Mouse (Mus musculus) stomach, embryonic 14.5 days (tissue): ENCODE measurements at regions not wholly inside any gene's neighbourhood (a gene's known extent, or its start where the extent isn't known, plus 50 kb on each side); places are given as distances from the start of the nearest gene placed in this dataset.

Experiments used
- ATAC-seq: fragments of 200-750 bp; cut with Nextera tagmentation; 2 replicates; pipeline ENCODE4 v1.8.0; 2017; ENCODE audit warnings: low read depth, moderate TSS enrichment; ENCODE audit not compliant: insufficient number of reproducible peaks, insufficient read depth, low FRiP score
- H3K27ac ChIP-seq: fragments of 300-500 bp; sonication (generic); 2 replicates; pipeline ENCODE4 v1.5.1; 2014; ENCODE audit warnings: mild to moderate bottlenecking, low read length, moderate library complexity, mixed read lengths
- H3K27me3 ChIP-seq: fragments of 300-500 bp; sonication (generic); 2 replicates; pipeline ENCODE4 v1.6.1; 2014; ENCODE audit warnings: low read length, control low read depth, mixed read lengths; ENCODE audit not compliant: control insufficient read depth, insufficient read depth
- H3K36me3 ChIP-seq: fragments of 300-500 bp; sonication (generic); 2 replicates; pipeline ENCODE4 v1.6.1; 2014; ENCODE audit warnings: mild to moderate bottlenecking, control low read depth, low read length, moderate library complexity, mixed read lengths; ENCODE audit not compliant: control insufficient read depth, insufficient read depth
- H3K4me1 ChIP-seq: fragments of 300-500 bp; sonication (generic); 2 replicates; pipeline ENCODE4 v1.6.1; 2014; ENCODE audit warnings: low read length, control low read depth, mixed read lengths; ENCODE audit not compliant: control insufficient read depth, insufficient read depth
- H3K4me2 ChIP-seq: fragments of 300-500 bp; sonication (generic); replicated peaks from 2 replicates; pipeline ENCODE4 v1.6.1; 2014; ENCODE audit warnings: low read depth, low read length, control low read depth
- H3K4me3 ChIP-seq: fragments of 300-500 bp; sonication (generic); 2 replicates; pipeline ENCODE4 v1.5.1; 2014; ENCODE audit warnings: low read depth, low read length, control low read depth
- H3K9ac ChIP-seq: fragments of 300-500 bp; sonication (generic); replicated peaks from 2 replicates; pipeline ENCODE4 v1.6.1; 2014; ENCODE audit warnings: low read depth, mild to moderate bottlenecking, control low read depth, low read length, moderate library complexity, mixed read lengths
- H3K9me3 ChIP-seq: fragments of 300-500 bp; sonication (generic); 2 replicates; pipeline ENCODE4 v1.6.1; 2016; ENCODE audit warnings: low read depth, low read length, control low read depth; ENCODE audit not compliant: control insufficient read depth
- WGBS: fragments of 180-500 bp; shearing (Covaris S2); extraction: QIAGEN DNeasy Blood & Tissue Kit; methylation state at CpG from one replicate; pipeline ENCODE4 v1.1.7; 2014; 5-methylcytosine and 5-hydroxymethylcytosine counted together

DNA sequence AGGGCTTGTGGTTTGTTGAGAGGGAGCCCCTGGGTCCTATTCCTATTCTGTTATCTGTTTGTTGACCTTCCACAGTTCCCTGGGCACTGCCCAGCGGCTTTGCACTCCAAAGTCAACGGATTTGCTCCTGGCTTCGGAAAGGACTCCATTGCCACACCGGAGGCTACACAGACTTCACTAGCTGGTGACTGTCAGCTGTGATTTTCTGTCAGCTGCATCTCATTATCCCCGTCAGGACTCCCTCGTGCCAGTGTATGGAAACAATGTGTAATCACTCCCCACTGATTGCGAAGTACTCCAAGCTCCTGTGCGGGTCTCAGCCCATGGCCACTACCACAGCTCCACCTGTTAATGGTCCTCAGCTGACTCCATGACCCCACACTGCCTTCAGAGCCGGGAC is 99.0 kb upstream of the Maf start:
- no peak overlapping the region for H3K4me2 ChIP-seq
- H3K9me3 ChIP-seq, result no peaks in the 10 kb centered on the region
- 63% methylated on average over 9 of the region's 9 CpGs for WGBS
- no peak overlapping the region for H3K9ac ChIP-seq
- no peaks in the 10 kb centered on the region for H3K4me1 ChIP-seq
- no peaks in the 10 kb centered on the region for H3K27me3 ChIP-seq
- ATAC-seq, result no peak
- H3K36me3 ChIP-seq, result no peaks in the 10 kb centered on the region
- H3K27ac ChIP-seq, result no peak overlapping the region
- no peak overlapping the region for H3K4me3 ChIP-seq

DNA sequence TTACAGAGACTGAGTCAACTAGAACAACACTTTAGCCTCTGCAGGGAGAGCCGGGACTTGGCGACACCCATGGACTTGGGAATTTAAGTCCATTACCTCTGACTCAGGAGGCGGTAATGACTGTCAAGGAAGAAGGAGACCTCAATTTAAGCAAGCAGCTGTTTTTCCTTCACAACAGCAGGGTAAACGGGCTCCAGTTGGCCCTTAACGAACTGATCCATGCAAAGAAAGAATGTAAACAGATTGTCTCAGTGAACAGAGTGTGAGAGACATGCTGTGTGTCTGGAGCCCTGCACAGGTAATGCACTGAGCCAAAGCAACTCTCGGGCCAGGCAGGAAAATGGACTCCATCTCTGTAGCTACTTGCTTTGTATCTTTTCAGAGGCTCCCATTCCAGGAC is 98.5 kb upstream of the Maf start:
- Histone ChIP-seq H3K4me3 (no peak overlapping the region), H3K4me2 (no peak overlapping the region), H3K9me3 (no peaks in the 10 kb centered on the region), H3K4me1 (no peaks in the 10 kb centered on the region), H3K36me3 (no peaks in the 10 kb centered on the region), H3K9ac (no peak overlapping the region), H3K27me3 (no peaks in the 10 kb centered on the region), H3K27ac (no peak overlapping the region)
- WGBS, result 44% methylated on average over 6 of the region's 6 CpGs
- no peak for ATAC-seq

DNA sequence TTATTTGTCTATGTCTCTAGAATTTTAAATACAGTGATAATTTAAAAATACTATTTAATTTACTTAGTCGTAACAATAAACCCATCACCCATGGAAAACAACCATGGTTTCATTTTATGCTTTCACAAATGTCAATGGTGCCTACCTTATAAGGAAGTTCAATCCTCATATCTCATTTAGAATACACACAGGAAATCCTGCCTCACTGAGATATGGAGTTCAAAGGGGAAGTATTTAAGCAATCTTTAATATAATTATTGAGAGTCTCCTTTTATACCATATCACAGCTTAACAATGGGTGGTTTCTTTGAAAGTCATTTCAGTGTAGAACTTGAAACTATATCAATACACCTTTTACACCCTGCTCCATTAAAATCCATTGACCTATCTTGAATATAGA is 86.0 kb upstream of the Maf start:
- no peak for ATAC-seq
- no peaks in the 10 kb centered on the region for H3K36me3 ChIP-seq

DNA sequence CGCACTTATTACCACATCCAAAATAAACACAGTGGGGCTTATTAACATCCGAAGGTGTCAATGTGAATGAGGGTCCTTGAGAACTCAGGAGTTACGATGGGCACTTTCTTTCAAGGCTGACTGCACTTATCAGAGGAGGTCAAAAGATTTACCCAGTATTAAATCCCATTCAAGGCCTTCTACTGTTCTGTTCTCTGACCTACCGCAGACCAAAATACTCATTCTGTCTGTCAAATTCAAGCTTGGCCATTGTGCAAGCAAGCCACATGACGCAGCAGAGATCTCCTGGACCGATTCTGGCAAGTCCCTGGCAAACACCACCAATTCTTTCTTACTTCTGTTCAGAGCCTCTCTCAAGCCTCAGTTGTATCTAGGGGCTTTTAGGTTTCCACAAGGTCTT is 80.8 kb upstream of the Maf start:
- Histone ChIP-seq H3K4me2 (no peak overlapping the region), H3K4me3 (no peak overlapping the region), H3K27ac (no peak overlapping the region), H3K9ac (no peak overlapping the region), H3K36me3 (no peaks in the 10 kb centered on the region), H3K4me1 (no peaks in the 10 kb centered on the region), H3K27me3 (no peaks in the 10 kb centered on the region), H3K9me3 (no peaks in the 10 kb centered on the region)
- 73% methylated on average over 6 of the region's 6 CpGs for WGBS
- no peak for ATAC-seq

More for the DNA sequence above, 86.0 kb upstream of the Maf start:
- Histone ChIP-seq H3K4me2 (no peak overlapping the region), H3K9me3 (no peaks in the 10 kb centered on the region), H3K9ac (no peak overlapping the region), H3K27me3 (no peaks in the 10 kb centered on the region), H3K4me1 (no peaks in the 10 kb centered on the region), H3K4me3 (no peak overlapping the region), H3K27ac (no peak overlapping the region)
- WGBS, result 79% methylated on average over 1 of the region's 1 CpGs

DNA sequence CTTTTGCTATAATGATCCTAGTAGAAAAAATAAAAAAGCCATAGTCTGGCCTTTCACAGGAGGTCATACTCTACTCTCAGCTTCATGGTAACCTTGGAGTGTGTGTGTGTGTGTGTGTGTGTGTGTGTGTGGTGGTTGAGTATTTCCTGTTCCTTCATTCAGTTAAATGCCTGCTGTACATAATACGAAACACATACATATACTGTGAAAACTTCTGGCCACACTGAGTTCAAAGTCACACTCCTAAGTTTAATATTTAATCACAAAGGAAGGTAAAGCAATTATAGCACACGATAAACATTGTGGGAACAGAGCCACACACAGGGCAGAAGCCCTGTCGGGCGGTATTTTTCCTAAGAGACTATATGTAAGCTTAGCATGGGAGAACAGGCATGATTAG is 78.6 kb upstream of the Maf start:
- Histone ChIP-seq H3K36me3 (no peaks in the 10 kb centered on the region), H3K9me3 (no peaks in the 10 kb centered on the region), H3K9ac (no peak overlapping the region), H3K27me3 (no peaks in the 10 kb centered on the region), H3K4me3 (no peak overlapping the region), H3K27ac (no peak overlapping the region), H3K4me1 (no peaks in the 10 kb centered on the region), H3K4me2 (no peak overlapping the region)
- WGBS, result 81% methylated on average over 4 of the region's 4 CpGs
- no peak for ATAC-seq

DNA sequence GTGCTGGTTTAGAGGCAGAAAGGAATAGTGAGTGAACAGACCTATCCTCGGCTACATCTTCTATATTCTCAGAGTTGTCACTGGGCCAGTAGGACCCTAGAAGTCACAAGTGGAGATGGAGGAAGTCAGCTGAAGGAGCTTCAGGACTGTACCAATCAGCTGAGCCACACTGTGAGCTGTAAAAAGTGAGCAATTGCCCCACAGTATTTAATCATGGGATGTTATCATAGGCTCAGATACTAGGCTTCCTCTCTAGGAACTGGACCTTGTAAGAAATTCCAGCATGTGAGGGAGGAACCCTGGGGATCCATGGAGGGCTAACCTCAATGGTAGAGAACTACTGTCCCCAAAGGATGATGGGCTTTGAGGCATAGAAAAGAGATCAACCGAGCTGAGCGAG is 78.2 kb upstream of the Maf start:
- WGBS, result 98% methylated on average over 3 of the region's 3 CpGs
- H3K27ac ChIP-seq, result no peak overlapping the region
- H3K4me3 ChIP-seq, result no peak overlapping the region
- no peaks in the 10 kb centered on the region for H3K36me3 ChIP-seq
- H3K27me3 ChIP-seq, result no peaks in the 10 kb centered on the region
- H3K9me3 ChIP-seq, result no peaks in the 10 kb centered on the region
- no peak for ATAC-seq
- no peak overlapping the region for H3K4me2 ChIP-seq
- no peaks in the 10 kb centered on the region for H3K4me1 ChIP-seq
- no peak overlapping the region for H3K9ac ChIP-seq

DNA sequence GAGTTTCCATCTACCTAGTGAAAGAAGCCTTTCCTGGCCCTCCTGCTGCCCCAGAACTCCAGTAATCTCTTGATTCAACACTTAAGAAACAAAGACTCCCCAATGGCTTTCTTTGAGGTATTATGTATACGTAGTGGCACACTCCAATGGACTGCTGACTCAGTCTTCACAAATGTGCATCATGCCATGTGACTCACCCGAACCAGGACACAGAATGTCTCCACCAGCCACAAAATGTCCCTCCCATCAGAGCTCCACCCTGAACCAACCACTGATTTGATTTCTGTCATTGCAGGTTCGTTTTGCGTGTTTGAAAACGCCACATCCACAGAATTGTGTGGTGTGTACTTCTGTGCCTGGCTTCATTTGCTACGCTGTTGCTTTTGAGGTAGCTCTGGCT is 75.8 kb upstream of the Maf start:
- no peaks in the 10 kb centered on the region for H3K36me3 ChIP-seq
- H3K4me2 ChIP-seq, result no peak overlapping the region
- H3K4me1 ChIP-seq, result no peaks in the 10 kb centered on the region
- 88% methylated on average over 6 of the region's 6 CpGs for WGBS
- no peak overlapping the region for H3K27ac ChIP-seq
- no peaks in the 10 kb centered on the region for H3K9me3 ChIP-seq
- H3K4me3 ChIP-seq, result no peak overlapping the region
- no peak overlapping the region for H3K9ac ChIP-seq
- ATAC-seq, result no peak
- no peaks in the 10 kb centered on the region for H3K27me3 ChIP-seq

DNA sequence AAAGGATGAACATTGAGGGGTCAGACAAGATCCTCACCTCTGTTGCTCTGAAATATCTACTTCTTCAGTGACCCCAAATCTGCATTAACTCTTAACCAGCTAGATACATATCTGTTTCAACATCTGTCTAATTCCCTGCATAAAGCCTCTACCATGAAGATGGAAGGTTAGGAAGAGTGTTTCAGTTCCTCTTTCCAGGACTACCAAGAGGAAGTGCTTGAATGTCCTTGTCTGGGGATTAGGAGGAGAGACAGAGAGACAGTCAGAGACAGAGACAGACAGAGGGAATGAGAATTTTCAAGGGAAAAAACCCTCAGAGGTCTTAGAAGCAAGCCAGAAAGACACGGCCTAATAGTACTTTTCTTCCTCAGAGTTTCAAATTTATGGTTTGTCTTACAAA is 70.8 kb upstream of the Maf start:
- no peak for ATAC-seq
- no peaks in the 10 kb centered on the region for H3K9me3 ChIP-seq
- no peak overlapping the region for H3K27ac ChIP-seq
- H3K27me3 ChIP-seq, result no peaks in the 10 kb centered on the region
- H3K4me2 ChIP-seq, result no peak overlapping the region
- H3K4me3 ChIP-seq, result no peak overlapping the region
- H3K9ac ChIP-seq, result no peak overlapping the region
- H3K36me3 ChIP-seq, result no peaks in the 10 kb centered on the region
- 74% methylated on average over 1 of the region's 1 CpGs for WGBS
- H3K4me1 ChIP-seq, result no peaks in the 10 kb centered on the region

DNA sequence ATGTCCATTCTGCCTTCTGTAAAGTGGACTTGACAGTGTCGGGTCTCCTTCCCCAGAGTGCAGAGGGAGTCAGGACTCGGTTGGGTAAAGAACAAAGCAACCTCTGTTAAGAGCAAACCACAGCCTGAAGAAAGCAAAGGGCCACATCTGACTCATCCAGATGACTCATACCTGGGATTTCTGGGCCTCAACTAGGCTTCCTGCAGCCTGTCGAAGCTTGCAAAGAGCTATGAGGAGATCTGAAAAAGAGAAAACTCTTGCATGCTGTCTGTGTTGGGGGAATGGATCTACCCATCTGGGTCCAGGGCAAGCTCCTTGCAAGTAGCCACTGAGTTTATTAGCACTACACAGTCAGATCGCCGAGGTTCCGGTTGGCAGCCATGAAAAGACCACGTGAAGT is 63.5 kb upstream of the Maf start:
- Histone ChIP-seq H3K4me2 (no peak overlapping the region), H3K9ac (no peak overlapping the region), H3K27me3 (no peaks in the 10 kb centered on the region), H3K36me3 (no peaks in the 10 kb centered on the region), H3K4me3 (no peak overlapping the region), H3K9me3 (no peaks in the 10 kb centered on the region), H3K27ac (no peak overlapping the region), H3K4me1 (peaks cover 6% of the 10 kb centered on the region; the same call in 1 of the 2 replicates)
- no peak for ATAC-seq
- 76% methylated on average over 7 of the region's 7 CpGs for WGBS
